Mouse (Mus musculus): ENCODE measurements around the gene Rgsl1.

- TF ChIP-seq CTCF (IDR thresholded peaks at IDR 0.05; ENCODE audit: low read depth, low read length) (peak; percentile 43), POLR2A (IDR thresholded peaks at IDR 0.05; ENCODE audit: extremely low read depth, insufficient read depth, low read length) (no peak)
Observed at GRCm38 (mm10) chr1:153807390-153807993, 36.5 kb downstream of the Rgsl1 start.

Data from liver, adult 2 months (tissue).